Mouse (Mus musculus) heart, embryonic 16.5 days (tissue): ENCODE data around the gene Hcrt. TPM values are rescaled to one million over a fixed set of nuclear protein-coding genes. Genes with fewer than 3 reads are reported as not detected.

Experiments
- ATAC-seq: fragments of 200-750 bp; cut with Nextera tagmentation; replicated peaks from 2 replicates; pipeline ENCODE4 v1.8.0; 2017; ENCODE audit warnings: moderate number of reproducible peaks; ENCODE audit not compliant: insufficient read depth, low FRiP score; ENCODE audit errors: extremely low read depth
- H3K27ac ChIP-seq: fragments of 300-500 bp; sonication (generic); 2 replicates; pipeline ENCODE4 v1.5.1; 2014; ENCODE audit warnings: mild to moderate bottlenecking, low read length, control low read depth, moderate library complexity
- H3K27me3 ChIP-seq: fragments of 300-500 bp; sonication (generic); 2 replicates; pipeline ENCODE4 v1.6.1; 2014; ENCODE audit warnings: low read length, mixed read lengths; ENCODE audit not compliant: control insufficient read depth, insufficient read depth
- H3K36me3 ChIP-seq: fragments of 300-500 bp; sonication (generic); 2 replicates; pipeline ENCODE4 v1.6.1; 2014; ENCODE audit not compliant: control insufficient read depth, insufficient read depth
- H3K4me1 ChIP-seq: fragments of 300-500 bp; sonication (generic); 2 replicates; pipeline ENCODE4 v1.6.1; 2014; ENCODE audit warnings: low read length, mixed read lengths; ENCODE audit not compliant: control insufficient read depth, insufficient read depth
- H3K4me2 ChIP-seq: fragments of 300-500 bp; sonication (generic); 2 replicates; pipeline ENCODE4 v1.6.1; 2014; ENCODE audit warnings: low read depth, mild to moderate bottlenecking, control low read depth, low read length
- H3K4me3 ChIP-seq: fragments of 300-500 bp; sonication (generic); 2 replicates; pipeline ENCODE4 v1.5.1; 2014; ENCODE audit warnings: mild to moderate bottlenecking, control low read depth, low read length
- H3K9ac ChIP-seq: fragments of 300-500 bp; sonication (generic); 2 replicates; pipeline ENCODE4 v1.6.1; 2014; ENCODE audit warnings: low read length, control low read depth
- H3K9me3 ChIP-seq: fragments of 300-500 bp; sonication (generic); replicated peaks from 2 replicates; pipeline ENCODE4 v1.6.1; 2016; ENCODE audit warnings: low read length; ENCODE audit not compliant: control insufficient read depth
- WGBS: fragments of 180-500 bp; shearing (Covaris S2); extraction: QIAGEN DNeasy Blood & Tissue Kit; methylation state at CpG from one replicate; pipeline ENCODE4 v1.1.7; 2014; 5-methylcytosine and 5-hydroxymethylcytosine counted together
- polyA plus RNA-seq: library from polyadenylated mRNA; unstranded; fragments of >200 nt; fragmentation: Nextera tagmentation; extraction: Ambion mirVana; gene quantifications from 2 replicates; pipeline ENCODE4 v1.2.1, GENCODE M21; 2015

Gene Hcrt
- polyA plus RNA-seq, 1 experiment from 2014 or later = not detected

GRCm38 (mm10) chr11:100758707-100759610 lies 3.8 kb downstream of the Hcrt start:
- Histone ChIP-seq H3K4me2 (peak overlapping the region; percentile 59), H3K4me1 (peaks cover 10% of the 10 kb centered on the region; the same call in 1 of the 2 replicates), H3K4me3 (peak overlapping the region; percentile 20), H3K27ac (no peak overlapping the region), H3K9ac (no peak overlapping the region), H3K9me3 (no peaks in the 10 kb centered on the region), H3K36me3 (no peaks in the 10 kb centered on the region), H3K27me3 (peaks cover 47% of the 10 kb centered on the region)
- no peak for ATAC-seq
- 1% methylated on average over 35 of the region's 35 CpGs for WGBS

GRCm38 (mm10) chr11:100757566-100757965 lies 5.2 kb downstream of the Hcrt start:
- 81% methylated on average over 12 of the region's 12 CpGs for WGBS
- no peak overlapping the region for H3K4me3 ChIP-seq
- no peaks in the 10 kb centered on the region for H3K9me3 ChIP-seq
- no peak overlapping the region for H3K4me2 ChIP-seq
- H3K4me1 ChIP-seq = peaks cover 10% of the 10 kb centered on the region; the same call in 1 of the 2 replicates
- no peak for ATAC-seq
- no peaks in the 10 kb centered on the region for H3K36me3 ChIP-seq
- H3K27ac ChIP-seq = no peak overlapping the region
- no peak overlapping the region for H3K9ac ChIP-seq
- H3K27me3 ChIP-seq = peaks cover 46% of the 10 kb centered on the region

GRCm38 (mm10) chr11:100756476-100756875 lies 6.3 kb downstream of the Hcrt start:
- H3K4me1 ChIP-seq = peaks cover 7% of the 10 kb centered on the region; the same call in 1 of the 2 replicates
- WGBS = 56% methylated on average over 6 of the region's 6 CpGs
- H3K36me3 ChIP-seq = no peaks in the 10 kb centered on the region
- H3K27ac ChIP-seq = no peak overlapping the region
- no peaks in the 10 kb centered on the region for H3K9me3 ChIP-seq
- H3K27me3 ChIP-seq = peaks cover 43% of the 10 kb centered on the region
- no peak overlapping the region for H3K4me3 ChIP-seq
- H3K4me2 ChIP-seq = no peak overlapping the region
- ATAC-seq = no peak
- H3K9ac ChIP-seq = no peak overlapping the region

- no peak for ATAC-seq
- H3K4me1 ChIP-seq = peaks cover 5% of the 10 kb centered on the region; the same call in 1 of the 2 replicates
- no peak overlapping the region for H3K27ac ChIP-seq
- WGBS = 87% methylated on average over 3 of the region's 3 CpGs
- no peaks in the 10 kb centered on the region for H3K9me3 ChIP-seq
- no peak overlapping the region for H3K9ac ChIP-seq
- H3K36me3 ChIP-seq = no peaks in the 10 kb centered on the region
- no peak overlapping the region for H3K4me3 ChIP-seq
- H3K27me3 ChIP-seq = peaks cover 35% of the 10 kb centered on the region
- no peak overlapping the region for H3K4me2 ChIP-seq
These were observed 8.1 kb downstream of the Hcrt start for GRCm38 (mm10) chr11:100754693-100755057.

GRCm38 (mm10) chr11:100754021-100754692 lies 8.6 kb downstream of the Hcrt start:
- 73% methylated on average over 12 of the region's 12 CpGs for WGBS

GRCm38 (mm10) chr11:100752294-100752693 lies 10.4 kb downstream of the Hcrt start:
- H3K27me3 ChIP-seq = peaks cover 33% of the 10 kb centered on the region
- WGBS = 26% methylated on average over 10 of the region's 10 CpGs
- ATAC-seq = no peak

More at GRCm38 (mm10) chr11:100754021-100754692, 8.6 kb downstream of the Hcrt start:
- Histone ChIP-seq H3K27me3 (peaks cover 33% of the 10 kb centered on the region), H3K4me3 (no peak overlapping the region), H3K36me3 (no peaks in the 10 kb centered on the region), H3K9me3 (no peaks in the 10 kb centered on the region), H3K27ac (no peak overlapping the region), H3K4me2 (no peak overlapping the region), H3K9ac (no peak overlapping the region), H3K4me1 (0 out of 2 replicates have a peak, but pooled peaks cover under 1% of the 10 kb centered on the region)
- no peak for ATAC-seq

GRCm38 (mm10) chr11:100750127-100750526 lies 12.6 kb downstream of the Hcrt start:
- no peak overlapping the region for H3K27ac ChIP-seq
- no peaks in the 10 kb centered on the region for H3K9me3 ChIP-seq
- peaks cover 27% of the 10 kb centered on the region for H3K27me3 ChIP-seq
- H3K4me1 ChIP-seq = no peaks in the 10 kb centered on the region
- WGBS = 80% methylated on average over 16 of the region's 16 CpGs
- no peak for ATAC-seq
- no peak overlapping the region for H3K4me3 ChIP-seq
- H3K4me2 ChIP-seq = no peak overlapping the region
- H3K36me3 ChIP-seq = no peaks in the 10 kb centered on the region
- H3K9ac ChIP-seq = no peak overlapping the region

More at GRCm38 (mm10) chr11:100752294-100752693, 10.4 kb downstream of the Hcrt start:
- Histone ChIP-seq H3K27ac (no peak overlapping the region), H3K9me3 (no peaks in the 10 kb centered on the region), H3K4me3 (no peak overlapping the region), H3K4me1 (no peaks in the 10 kb centered on the region), H3K9ac (no peak overlapping the region), H3K4me2 (no peak overlapping the region), H3K36me3 (no peaks in the 10 kb centered on the region)

- Histone ChIP-seq H3K4me2 (no peak overlapping the region), H3K9ac (no peak overlapping the region), H3K4me1 (no peaks in the 10 kb centered on the region), H3K27ac (no peak overlapping the region), H3K9me3 (no peaks in the 10 kb centered on the region), H3K4me3 (no peak overlapping the region), H3K36me3 (no peaks in the 10 kb centered on the region), H3K27me3 (peaks cover 26% of the 10 kb centered on the region)
- 30% methylated on average over 25 of the region's 25 CpGs for WGBS
- no peak for ATAC-seq
These were observed 13.3 kb downstream of the Hcrt start for GRCm38 (mm10) chr11:100749469-100749868.

GRCm38 (mm10) chr11:100748620-100749019 lies 14.1 kb downstream of the Hcrt start:
- Histone ChIP-seq H3K4me3 (no peak overlapping the region), H3K36me3 (no peaks in the 10 kb centered on the region), H3K9ac (no peak overlapping the region), H3K27me3 (peaks cover 26% of the 10 kb centered on the region), H3K4me2 (no peak overlapping the region), H3K4me1 (no peaks in the 10 kb centered on the region), H3K9me3 (no peaks in the 10 kb centered on the region), H3K27ac (no peak overlapping the region)
- 57% methylated on average over 4 of the region's 4 CpGs for WGBS
- no peak for ATAC-seq
